Mouse (Mus musculus) liver, embryonic 12.5 days (tissue): ENCODE measurements around the gene Parm1. TPM values are rescaled to one million over a fixed set of nuclear protein-coding genes. Genes with fewer than 3 reads are reported as not detected.
A peak's percentile ranks its signal among the peaks of the same experiment; 100 is the strongest.

ENCODE experiments used
- ATAC-seq: fragments of 200-750 bp; cut with Nextera tagmentation; 2 replicates; pipeline ENCODE4 v1.8.0; 2017; ENCODE audit warnings: moderate number of reproducible peaks, mild to moderate bottlenecking, moderate library complexity
- H3K27ac ChIP-seq: fragments of 300-500 bp; sonication (generic); 2 replicates; pipeline ENCODE4 v1.5.1; 2016; ENCODE audit warnings: mild to moderate bottlenecking
- H3K27me3 ChIP-seq: fragments of 300-500 bp; sonication (generic); replicated peaks from 2 replicates; pipeline ENCODE4 v1.6.1; 2016; ENCODE audit warnings: mild to moderate bottlenecking, moderate library complexity
- H3K36me3 ChIP-seq: fragments of 300-500 bp; sonication (generic); 2 replicates; pipeline ENCODE4 v1.6.1; 2016; ENCODE audit warnings: mild to moderate bottlenecking, moderate library complexity
- H3K4me1 ChIP-seq: fragments of 300-500 bp; sonication (generic); 2 replicates; pipeline ENCODE4 v1.6.1; 2016
- H3K4me2 ChIP-seq: fragments of 300-500 bp; sonication (generic); 2 replicates; pipeline ENCODE4 v1.6.1; 2016; ENCODE audit warnings: mild to moderate bottlenecking, moderate library complexity
- H3K4me3 ChIP-seq: fragments of 300-500 bp; sonication (generic); 2 replicates; pipeline ENCODE4 v1.5.1; 2016; ENCODE audit warnings: mild to moderate bottlenecking, moderate library complexity
- H3K9ac ChIP-seq: fragments of 300-500 bp; sonication (generic); 2 replicates; pipeline ENCODE4 v1.6.1; 2016; ENCODE audit warnings: mild to moderate bottlenecking, moderate library complexity
- H3K9me3 ChIP-seq: fragments of 300-500 bp; sonication (generic); replicated peaks from 2 replicates; pipeline ENCODE4 v1.6.1; 2016; ENCODE audit warnings: mild to moderate bottlenecking, moderate library complexity
- WGBS: fragments of 180-500 bp; shearing (Covaris S2); methylation state at CpG from one replicate; pipeline ENCODE4 v1.1.7; 2016; ENCODE audit not compliant: insufficient replicate concordance; 5-methylcytosine and 5-hydroxymethylcytosine counted together
- polyA plus RNA-seq: library from polyadenylated mRNA; unstranded; fragments of >200 nt; fragmentation: Nextera tagmentation; extraction: Ambion mirVana; gene quantifications from 2 replicates; pipeline ENCODE4 v1.2.1, GENCODE M21; 2016

Parm1 gene
- polyA plus RNA-seq, result 2.6 and 3.7 TPM in 2 replicates

- peak within 1 kb of the TSS; percentile 77 for H3K4me2 ChIP-seq
- peak within 1 kb of the TSS; percentile 50 for H3K4me3 ChIP-seq
- H3K27me3 ChIP-seq, result peaks cover 21% of the 10 kb centered on the region
- peak within 1 kb of the TSS; percentile 28; the same call in 1 of the 2 replicates for H3K9ac ChIP-seq
- no peaks in the 10 kb centered on the region for H3K36me3 ChIP-seq
- ATAC-seq, result peak; percentile 94
- 2% methylated on average over 48 of the region's 48 CpGs for WGBS
- H3K4me1 ChIP-seq, result peaks cover 25% of the 10 kb centered on the region; the same call in 1 of the 2 replicates
- no peaks in the 10 kb centered on the region for H3K9me3 ChIP-seq
- H3K27ac ChIP-seq, result no peak within 1 kb of the TSS
Measured at GRCm38 (mm10) chr5:91517480-91518301, at the start of gene Parm1. TSS of gene Parm1 (plus strand) at chr5:91517615.

DNA sequence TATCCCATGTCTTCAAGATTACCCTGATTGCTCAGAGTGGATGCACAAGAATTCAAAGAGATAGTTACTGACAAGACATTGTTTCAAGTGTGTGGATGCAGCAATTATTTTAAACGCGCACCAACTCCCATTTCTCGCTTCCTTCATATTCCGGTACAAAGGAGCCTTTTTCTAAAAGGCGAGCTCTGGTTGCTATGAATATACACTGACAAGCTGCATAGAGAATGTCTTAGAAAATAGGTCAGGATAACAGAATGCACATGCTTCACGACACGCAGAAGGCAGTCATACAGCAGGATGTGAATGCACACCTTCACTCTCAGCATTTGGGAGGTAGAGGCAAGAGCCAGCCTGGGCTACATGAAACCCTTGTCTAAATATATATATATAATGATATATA lies 42.2 kb upstream of the Parm1 start:
- no peak overlapping the region for H3K9ac ChIP-seq
- H3K27me3 ChIP-seq, result no peaks in the 10 kb centered on the region
- no peak overlapping the region for H3K4me3 ChIP-seq
- H3K36me3 ChIP-seq, result no peaks in the 10 kb centered on the region
- H3K9me3 ChIP-seq, result no peaks in the 10 kb centered on the region
- no peaks in the 10 kb centered on the region for H3K4me1 ChIP-seq
- no peak overlapping the region for H3K4me2 ChIP-seq
- WGBS, result 79% methylated on average over 7 of the region's 7 CpGs
- no peak overlapping the region for H3K27ac ChIP-seq
- no peak for ATAC-seq

DNA sequence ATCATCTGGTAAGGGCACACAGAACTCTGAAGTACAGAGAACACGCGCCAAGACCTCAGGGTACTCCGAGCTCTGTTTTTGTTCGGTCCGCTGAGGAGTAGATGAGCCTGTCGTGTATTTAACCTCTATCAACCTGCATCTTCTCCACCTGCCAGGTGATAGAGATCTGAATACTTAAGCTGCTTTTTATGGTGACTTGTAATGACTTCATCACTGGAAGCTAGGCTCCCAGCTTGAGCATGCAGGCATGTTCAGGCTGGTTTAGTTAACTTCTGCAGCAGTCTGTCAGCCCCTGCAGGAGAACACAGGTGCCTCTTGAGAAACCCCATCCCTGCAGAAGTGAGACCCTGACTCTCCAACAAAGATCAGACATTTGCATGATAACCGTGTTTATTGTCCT lies 40.6 kb upstream of the Parm1 start:
- Histone ChIP-seq H3K27ac (no peak overlapping the region), H3K9ac (no peak overlapping the region), H3K4me3 (no peak overlapping the region), H3K27me3 (no peaks in the 10 kb centered on the region), H3K9me3 (no peaks in the 10 kb centered on the region), H3K36me3 (no peaks in the 10 kb centered on the region), H3K4me2 (no peak overlapping the region), H3K4me1 (no peaks in the 10 kb centered on the region)
- no peak for ATAC-seq
- WGBS, result 73% methylated on average over 7 of the region's 7 CpGs

DNA sequence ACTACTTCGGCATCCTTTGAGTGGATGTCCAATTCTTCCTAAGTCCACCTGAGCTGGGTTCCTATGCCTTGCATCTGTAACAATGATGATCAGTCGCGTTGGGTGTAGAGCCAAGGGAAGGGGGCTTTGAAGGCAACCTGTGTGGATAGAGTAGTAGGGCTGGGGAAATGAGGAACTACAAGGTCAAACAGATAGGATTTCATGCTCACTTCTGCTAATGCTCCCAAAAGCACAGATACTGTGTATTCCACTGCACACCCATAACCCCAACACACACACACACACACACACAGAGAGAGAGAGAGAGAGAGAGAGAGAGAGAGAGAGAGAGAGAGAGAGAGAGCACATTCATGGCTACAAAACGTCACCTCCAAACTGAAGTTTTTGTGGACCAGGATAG lies 38.7 kb upstream of the Parm1 start:
- Histone ChIP-seq H3K27me3 (no peaks in the 10 kb centered on the region), H3K9ac (no peak overlapping the region), H3K4me2 (no peak overlapping the region), H3K36me3 (no peaks in the 10 kb centered on the region), H3K4me3 (no peak overlapping the region), H3K4me1 (no peaks in the 10 kb centered on the region), H3K9me3 (no peaks in the 10 kb centered on the region), H3K27ac (no peak overlapping the region)
- WGBS, result 66% methylated on average over 4 of the region's 4 CpGs
- ATAC-seq, result no peak

- no peak overlapping the region for H3K4me3 ChIP-seq
- WGBS, result 27% methylated on average over 1 of the region's 1 CpGs
- no peaks in the 10 kb centered on the region for H3K9me3 ChIP-seq
- no peak for ATAC-seq
- no peak overlapping the region for H3K4me2 ChIP-seq
- no peaks in the 10 kb centered on the region for H3K27me3 ChIP-seq
- H3K4me1 ChIP-seq, result no peaks in the 10 kb centered on the region
- H3K36me3 ChIP-seq, result no peaks in the 10 kb centered on the region
- no peak overlapping the region for H3K9ac ChIP-seq
- H3K27ac ChIP-seq, result no peak overlapping the region
Measured at GRCm38 (mm10) chr5:91480129-91480528, 37.3 kb upstream of the Parm1 start.

DNA sequence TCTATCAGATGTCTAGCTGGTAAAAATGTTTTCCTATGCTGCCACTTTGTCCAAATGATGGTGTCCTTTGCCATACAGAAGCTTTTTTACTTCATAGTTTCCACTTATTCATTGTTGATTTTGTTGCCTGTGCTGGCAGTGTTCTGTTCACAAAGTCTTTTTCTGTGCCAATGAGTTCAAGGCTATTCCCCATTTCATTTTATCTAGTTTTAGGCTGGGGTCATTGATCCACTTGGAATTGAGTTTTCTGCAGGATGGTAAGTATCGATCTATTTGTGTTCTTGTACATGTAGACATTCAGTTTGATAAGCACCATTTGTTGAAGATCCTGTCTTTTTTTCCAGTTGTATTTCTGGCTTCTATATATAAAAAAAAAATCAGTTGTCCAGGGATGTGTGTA lies 33.1 kb upstream of the Parm1 start:
- Histone ChIP-seq H3K27me3 (no peaks in the 10 kb centered on the region), H3K9me3 (no peaks in the 10 kb centered on the region), H3K36me3 (no peaks in the 10 kb centered on the region), H3K4me3 (no peak overlapping the region), H3K4me2 (no peak overlapping the region), H3K27ac (no peak overlapping the region), H3K4me1 (no peaks in the 10 kb centered on the region), H3K9ac (no peak overlapping the region)
- no peak for ATAC-seq
- 60% methylated on average over 1 of the region's 1 CpGs for WGBS

DNA sequence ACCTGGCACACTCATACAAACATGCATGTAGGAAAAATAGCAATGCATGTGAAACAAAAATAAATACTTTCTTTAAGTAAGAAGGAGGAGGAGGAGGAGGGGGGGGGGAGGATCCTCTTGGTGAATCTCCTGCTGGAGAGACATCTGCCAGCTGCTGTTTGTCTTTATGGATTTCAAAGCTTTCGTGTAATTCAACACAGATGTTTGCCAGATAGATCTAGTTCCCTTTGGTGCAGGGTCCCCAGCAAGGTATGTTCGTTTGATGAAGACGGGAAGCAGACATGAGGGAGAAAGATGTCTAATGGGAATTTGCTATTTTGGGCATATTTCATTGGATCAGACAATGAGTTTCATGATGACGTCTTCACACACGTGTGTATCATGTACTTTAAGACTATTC lies 23.0 kb upstream of the Parm1 start:
- Histone ChIP-seq H3K36me3 (no peaks in the 10 kb centered on the region), H3K27ac (no peak overlapping the region), H3K4me1 (no peaks in the 10 kb centered on the region), H3K9ac (no peak overlapping the region), H3K27me3 (no peaks in the 10 kb centered on the region), H3K4me3 (no peak overlapping the region), H3K9me3 (no peaks in the 10 kb centered on the region), H3K4me2 (no peak overlapping the region)
- ATAC-seq, result no peak
- WGBS, result 46% methylated on average over 5 of the region's 5 CpGs

- no peak overlapping the region for H3K4me3 ChIP-seq
- H3K36me3 ChIP-seq, result no peaks in the 10 kb centered on the region
- H3K9ac ChIP-seq, result no peak overlapping the region
- H3K9me3 ChIP-seq, result no peaks in the 10 kb centered on the region
- H3K4me1 ChIP-seq, result no peaks in the 10 kb centered on the region
- H3K27me3 ChIP-seq, result no peaks in the 10 kb centered on the region
- no peak for ATAC-seq
- no peak overlapping the region for H3K4me2 ChIP-seq
- no peak overlapping the region for H3K27ac ChIP-seq
- 70% methylated on average over 1 of the region's 1 CpGs for WGBS
Measured at GRCm38 (mm10) chr5:91501361-91501760, 16.1 kb upstream of the Parm1 start.

DNA sequence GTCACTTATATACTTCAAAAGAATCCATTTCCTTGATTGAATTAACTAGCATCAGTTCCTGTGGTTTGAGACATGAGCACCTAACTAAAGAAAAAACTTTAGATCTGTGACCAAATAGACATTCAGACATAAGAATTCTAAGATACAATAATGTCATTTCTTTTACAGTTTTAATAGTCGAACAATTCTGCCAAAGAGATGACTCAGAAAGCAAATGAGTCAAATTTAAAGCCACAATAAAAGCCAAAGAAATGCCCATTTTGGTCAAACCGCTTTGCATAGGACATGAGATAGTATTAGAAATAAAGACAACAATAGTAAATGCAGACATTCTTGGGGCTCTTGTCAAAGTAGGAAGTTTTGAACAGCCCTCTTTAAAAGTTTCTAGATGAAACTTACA lies 15.0 kb upstream of the Parm1 start:
- Histone ChIP-seq H3K9ac (no peak overlapping the region), H3K9me3 (no peaks in the 10 kb centered on the region), H3K27ac (no peak overlapping the region), H3K36me3 (no peaks in the 10 kb centered on the region), H3K4me1 (no peaks in the 10 kb centered on the region), H3K27me3 (no peaks in the 10 kb centered on the region), H3K4me3 (no peak overlapping the region), H3K4me2 (no peak overlapping the region)
- 77% methylated on average over 2 of the region's 2 CpGs for WGBS
- ATAC-seq, result no peak

DNA sequence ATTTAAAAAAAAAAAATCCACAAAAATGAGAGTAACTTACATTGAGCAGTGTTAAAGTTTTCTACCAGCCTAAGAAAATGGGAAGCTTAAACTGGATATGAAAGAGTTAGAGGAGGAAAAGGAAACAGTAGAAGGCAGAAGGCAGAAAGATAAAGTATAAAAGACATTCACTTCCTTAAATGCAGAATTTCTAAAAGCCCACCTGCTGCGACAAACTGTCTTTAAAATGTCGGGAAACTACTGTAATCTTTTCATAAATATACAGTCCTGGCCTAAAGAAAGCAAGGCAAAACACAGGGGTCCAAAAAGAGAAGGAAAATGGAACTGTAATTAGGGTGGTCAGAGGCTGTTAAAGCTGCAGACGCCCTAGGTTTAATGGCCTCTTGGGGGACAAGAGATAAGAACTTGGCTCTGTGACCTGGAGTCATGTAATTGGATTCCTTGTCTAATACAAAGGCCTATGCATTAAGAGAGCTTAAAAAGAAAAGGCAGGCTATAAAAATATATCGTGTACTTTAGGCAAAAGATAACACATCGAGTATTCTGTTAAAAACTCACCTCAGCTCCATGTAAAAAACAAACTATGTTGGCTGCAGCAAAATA lies 13.0 kb upstream of the Parm1 start:
- WGBS, result 34% methylated on average over 5 of the region's 5 CpGs
- Histone ChIP-seq H3K4me1 (no peaks in the 10 kb centered on the region), H3K9ac (no peak overlapping the region), H3K9me3 (no peaks in the 10 kb centered on the region), H3K4me2 (no peak overlapping the region), H3K36me3 (no peaks in the 10 kb centered on the region), H3K27me3 (no peaks in the 10 kb centered on the region), H3K4me3 (no peak overlapping the region), H3K27ac (no peak overlapping the region)
- no peak for ATAC-seq

- WGBS, result 13% methylated on average over 6 of the region's 6 CpGs
- Histone ChIP-seq H3K9ac (no peak overlapping the region), H3K4me2 (peak overlapping the region; percentile 77), H3K36me3 (no peaks in the 10 kb centered on the region), H3K4me3 (no peak overlapping the region), H3K27me3 (peaks cover 21% of the 10 kb centered on the region), H3K4me1 (peaks cover 19% of the 10 kb centered on the region; the same call in 1 of the 2 replicates), H3K9me3 (no peaks in the 10 kb centered on the region), H3K27ac (no peak overlapping the region)
- no peak for ATAC-seq
Measured at GRCm38 (mm10) chr5:91517077-91517476, 338 bp upstream of the Parm1 start.

GRCm38 (mm10) chr5:91518302-91518790 lies 931 bp downstream of the Parm1 start:
- no peak overlapping the region for H3K27ac ChIP-seq
- H3K4me1 ChIP-seq, result peaks cover 25% of the 10 kb centered on the region; the same call in 1 of the 2 replicates
- no peaks in the 10 kb centered on the region for H3K9me3 ChIP-seq
- H3K4me2 ChIP-seq, result peak overlapping the region; percentile 77
- 4% methylated on average over 16 of the region's 16 CpGs for WGBS
- no peak for ATAC-seq
- H3K27me3 ChIP-seq, result peaks cover 21% of the 10 kb centered on the region
- H3K36me3 ChIP-seq, result no peaks in the 10 kb centered on the region
- H3K9ac ChIP-seq, result peak overlapping the region; percentile 4; the same call in 1 of the 2 replicates
- peak overlapping the region; percentile 50 for H3K4me3 ChIP-seq
